Mouse (Mus musculus): ENCODE measurements around the gene Bbox1.

Gene Bbox1

DNA sequence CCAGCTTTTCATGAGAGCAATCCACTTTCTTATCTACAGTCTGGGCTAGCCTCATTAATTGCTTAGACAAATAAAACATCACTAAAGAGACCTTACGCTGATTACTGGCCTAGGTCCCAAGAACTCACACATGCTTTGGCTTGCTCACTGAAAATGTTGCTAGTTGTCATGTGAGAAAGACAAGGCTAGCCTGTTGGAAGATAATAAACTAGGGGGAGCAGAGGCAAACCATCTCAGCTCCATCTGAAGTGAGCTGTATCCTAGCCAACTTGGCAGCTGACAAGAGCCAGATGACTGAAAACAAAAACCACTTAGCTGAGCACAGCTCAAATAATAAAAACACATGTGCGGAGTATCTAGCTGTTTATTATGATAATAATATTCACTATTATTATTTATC, 40.2 kb downstream of the Bbox1 start:
- no peak for DNase-seq (ENCODE audit: low read depth)

- DNase-seq (ENCODE audit: low read depth), result no peak
These were observed 45.1 kb downstream of the Bbox1 start for GRCm38 (mm10) chr2:110269281-110269680.

- DNase-seq (ENCODE audit: low read depth), result no peak
These were observed 82.1 kb downstream of the Bbox1 start for GRCm38 (mm10) chr2:110232252-110232651.

- no peak for DNase-seq (ENCODE audit: low read depth)
These were observed 83.6 kb downstream of the Bbox1 start for GRCm38 (mm10) chr2:110230753-110231152.

GRCm38 (mm10) chr2:110229143-110230087, 84.9 kb downstream of the Bbox1 start:
- peak; percentile 69 for DNase-seq (ENCODE audit: low read depth)

GRCm38 (mm10) chr2:110226421-110226820, 87.9 kb downstream of the Bbox1 start:
- no peak for DNase-seq (ENCODE audit: low read depth)

- DNase-seq (ENCODE audit: low read depth), result no peak
These were observed 88.4 kb downstream of the Bbox1 start for GRCm38 (mm10) chr2:110225969-110226368.

DNA sequence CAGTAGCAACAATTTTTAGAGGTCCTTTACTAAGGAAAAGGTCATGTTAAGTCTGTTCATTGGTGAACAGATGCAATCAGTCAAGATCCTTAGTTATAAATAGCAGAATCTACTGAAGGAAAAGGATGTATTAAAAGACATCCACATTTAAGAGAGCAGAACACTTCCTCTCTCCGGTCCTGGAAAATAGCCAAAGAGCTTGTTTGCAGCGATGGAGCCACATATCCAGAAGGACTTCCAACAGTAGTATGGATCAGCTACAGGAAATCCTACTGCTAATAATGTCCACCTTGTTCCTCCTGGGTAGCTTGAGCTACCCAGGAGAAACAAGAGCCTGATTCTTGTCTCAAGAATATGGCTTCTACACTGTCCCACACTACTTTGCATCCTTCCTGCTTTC, 91.6 kb downstream of the Bbox1 start:
- DNase-seq (ENCODE audit: low read depth), result no peak

DNA sequence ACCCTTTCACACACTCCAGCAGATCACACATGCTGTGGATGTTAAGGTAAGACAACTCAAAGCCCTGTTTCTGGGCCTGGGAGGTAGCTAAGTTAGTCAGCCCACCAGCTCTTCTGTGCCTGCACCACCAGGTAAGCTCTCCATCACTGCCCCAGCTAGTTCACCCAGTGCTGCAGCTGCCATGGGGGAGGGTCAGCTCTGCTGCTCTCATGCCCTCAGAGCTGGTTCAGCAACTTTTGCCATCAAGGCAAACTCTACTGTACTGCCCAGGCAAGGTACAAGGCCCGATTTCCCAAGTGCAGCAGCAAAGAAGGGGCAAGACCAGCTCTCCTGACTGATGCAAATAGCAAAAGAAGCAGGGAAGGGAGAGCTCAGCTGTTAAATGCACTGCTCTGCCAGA, 93.9 kb downstream of the Bbox1 start:
- DNase-seq (ENCODE audit: low read depth), result no peak

DNA sequence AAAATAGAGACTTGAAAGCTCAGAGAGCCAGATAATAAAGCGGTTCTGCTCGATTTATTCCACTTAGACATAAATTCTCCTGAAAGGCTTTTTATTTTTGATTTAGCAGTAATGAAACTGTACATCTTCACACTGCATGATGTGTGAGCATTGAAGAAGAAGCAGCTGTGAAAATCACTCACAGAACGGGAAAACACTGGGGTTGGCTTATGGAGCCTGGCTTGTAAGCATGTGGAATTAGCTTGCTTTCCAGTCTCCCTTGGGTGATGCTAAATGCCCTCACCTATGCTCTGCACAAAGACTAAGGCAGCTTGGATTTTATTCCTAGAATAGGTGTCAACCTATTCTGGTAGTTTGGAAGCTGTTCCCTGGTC, 98.7 kb downstream of the Bbox1 start:
- no peak for DNase-seq (ENCODE audit: low read depth)

GRCm38 (mm10) chr2:110214991-110215684, 99.2 kb downstream of the Bbox1 start:
- DNase-seq (ENCODE audit: low read depth), result no peak

GRCm38 (mm10) chr2:110214278-110214677, 100.1 kb downstream of the Bbox1 start:
- no peak for DNase-seq (ENCODE audit: low read depth)

Measured in fibroblast of lung, adult 2 months (primary cell).